Mouse (Mus musculus): ENCODE measurements around the gene Gpr157.

Gene Gpr157

DNA sequence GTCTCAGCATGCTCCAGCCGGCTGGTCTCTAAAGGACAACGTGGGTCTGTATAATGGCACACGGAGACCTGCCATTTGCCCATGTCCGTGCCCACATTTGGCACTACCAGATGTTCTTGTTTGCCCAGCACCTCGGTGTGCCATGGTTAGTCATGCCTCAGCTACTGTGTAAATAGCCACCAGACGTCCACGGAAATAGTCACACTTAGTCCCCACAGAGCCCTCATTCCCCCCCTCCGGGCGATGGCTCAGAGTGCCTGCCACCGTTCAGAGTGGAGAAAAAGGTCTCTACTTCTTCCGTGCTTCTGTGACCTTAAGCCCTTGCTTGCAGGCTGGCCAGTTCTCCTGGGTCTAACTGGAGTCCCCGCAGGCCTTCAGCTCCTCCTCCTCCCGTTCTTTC is 51.9 kb downstream of the Gpr157 start:
- in situ Hi-C loops (cut with MboI; ENCODE audit: low sequenced_read_pairs) = no loop called here

- in situ Hi-C loops (cut with MboI; ENCODE audit: low sequenced_read_pairs) = no loop called here
Observed at GRCm38 (mm10) chr4:150140346-150140745, 53.2 kb downstream of the Gpr157 start.

DNA sequence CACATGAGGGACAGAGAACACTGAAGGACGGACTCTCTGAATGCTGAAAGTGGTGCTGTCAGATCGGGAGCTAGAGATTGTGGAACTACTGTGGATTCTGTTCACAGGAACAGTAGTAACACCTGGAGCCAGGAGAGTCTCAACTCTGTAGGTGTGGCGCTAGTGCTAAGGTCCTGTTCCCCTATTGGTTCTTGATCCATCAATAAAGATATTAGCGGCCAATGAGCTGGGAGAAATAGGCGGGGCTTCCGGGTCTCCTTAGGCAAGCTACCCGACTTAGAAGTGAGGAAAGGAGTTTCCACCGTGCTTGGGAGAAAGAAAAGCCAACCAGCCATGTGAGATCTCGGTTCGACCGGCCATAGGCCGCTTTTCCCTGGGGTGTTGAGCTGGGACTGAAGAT is 57.1 kb downstream of the Gpr157 start:
- in situ Hi-C loops (cut with MboI; ENCODE audit: low sequenced_read_pairs) = no loop called here

- in situ Hi-C loops (cut with MboI; ENCODE audit: low sequenced_read_pairs) = no loop called here
Observed at GRCm38 (mm10) chr4:150146286-150146685, 59.1 kb downstream of the Gpr157 start.

- in situ Hi-C loops (cut with MboI; ENCODE audit: low sequenced_read_pairs) = no loop called here
Observed at GRCm38 (mm10) chr4:150151045-150151444, 63.9 kb downstream of the Gpr157 start.

DNA sequence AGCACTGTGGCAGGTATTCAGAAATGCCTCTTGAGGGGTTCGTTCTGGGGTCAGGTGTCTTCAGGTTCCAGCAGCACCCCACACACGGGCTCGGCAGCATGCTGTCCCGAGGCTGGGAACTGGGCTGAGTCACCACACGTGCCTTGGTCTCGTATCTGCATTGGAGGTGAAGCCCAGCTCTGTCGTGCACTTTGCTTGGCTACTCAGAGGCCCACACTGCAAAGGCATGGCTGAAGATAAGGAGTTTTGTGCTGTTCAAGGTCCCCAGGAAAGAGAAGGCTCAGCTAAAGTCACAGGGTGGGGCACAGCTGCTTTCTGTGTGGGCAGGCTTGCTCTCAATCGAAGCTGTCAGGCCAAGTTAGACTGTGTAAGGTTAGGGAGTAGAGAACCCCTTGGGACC is 65.3 kb downstream of the Gpr157 start:
- in situ Hi-C loops (cut with MboI; ENCODE audit: low sequenced_read_pairs) = no loop called here

GRCm38 (mm10) chr4:150155301-150155700 is 68.1 kb downstream of the Gpr157 start:
- in situ Hi-C loops (cut with MboI; ENCODE audit: low sequenced_read_pairs) = no loop called here

Measured in CH12F3 (cell line).